ENCODE assay signal across 18 mouse cellular contexts in the genomic region with DNA sequence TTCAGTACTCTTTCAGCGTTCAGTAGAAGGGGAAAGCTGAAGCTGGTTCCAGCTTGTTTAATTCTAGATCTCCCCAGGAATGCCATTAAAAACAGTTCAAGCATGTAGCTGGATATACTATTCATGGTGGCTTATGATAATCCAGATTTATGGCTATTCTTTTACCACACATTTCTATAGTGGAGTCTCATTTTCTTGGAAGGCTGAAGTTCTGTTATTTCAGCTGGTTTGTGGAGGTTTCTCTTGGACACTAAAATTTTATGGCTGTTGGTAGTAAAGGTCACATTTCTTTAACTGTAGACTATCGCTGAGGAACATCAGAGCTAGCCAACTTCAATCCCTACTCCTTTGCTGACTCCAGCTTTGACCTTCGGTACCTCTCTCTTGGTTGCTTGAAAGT. TPM values are rescaled to one million over a fixed set of nuclear protein-coding genes. Genes with fewer than 3 reads are reported as not detected.
DNase-seq lines count a peak whose midpoint lies in the region; ATAC-seq lines count a peak whose summit lies in the region.
"Had no signal": no experiment of that assay in that cellular context is flagged by ENCODE, and none has a peak within 500 bp of the region (broad histone marks: within the 10 kb centered on the region; RNA-seq: fewer than 3 reads in every experiment).

No protein-coding gene starts in this region.

- H3K4me2 ChIP-seq in kidney, embryonic 16.5 days (replicated peaks; ENCODE audit: low read depth, low read length), result no peak overlapping the region
- no peak overlapping the region for H3K4me2 ChIP-seq in stomach, embryonic 15.5 days
- H3K4me2 ChIP-seq in midbrain, embryonic 13.5 days (replicated peaks), result no peak overlapping the region
- H3K4me2 ChIP-seq: heart, embryonic 15.5 days had no signal

- no peak overlapping the region for H3K9ac ChIP-seq in kidney, embryonic 16.5 days (replicated peaks; ENCODE audit: low read length)
- no peak overlapping the region for H3K9ac ChIP-seq in stomach, embryonic 15.5 days
- H3K9ac ChIP-seq in midbrain, embryonic 13.5 days (replicated peaks), result no peak overlapping the region
- H3K9ac ChIP-seq: heart, embryonic 15.5 days; liver, postnatal 0 days had no signal

- H3K27ac ChIP-seq in kidney, embryonic 16.5 days (ENCODE audit: low read length), result peak overlapping the region; percentile 65; the same call in 1 of the 2 replicates
- H3K27ac ChIP-seq in stomach, embryonic 15.5 days, result peak overlapping the region; percentile 22; the same call in 1 of the 2 replicates
- no peak overlapping the region for H3K27ac ChIP-seq in midbrain, embryonic 13.5 days
- H3K27ac ChIP-seq: heart, adult 2 months; heart, embryonic 15.5 days; hindbrain, embryonic 10.5 days; left cerebral cortex, adult 2 months had no signal

- no peaks in the 10 kb centered on the region for H3K9me3 ChIP-seq in kidney, embryonic 16.5 days (ENCODE audit: low read length)
- H3K9me3 ChIP-seq in stomach, embryonic 15.5 days, result no peaks in the 10 kb centered on the region
- H3K9me3 ChIP-seq in midbrain, embryonic 13.5 days, result no peaks in the 10 kb centered on the region
- H3K9me3 ChIP-seq: heart, embryonic 15.5 days; hindbrain, embryonic 10.5 days had no signal

- H3K27me3 ChIP-seq in kidney, embryonic 16.5 days (ENCODE audit: insufficient read depth, low read length), result no peaks in the 10 kb centered on the region
- H3K27me3 ChIP-seq in stomach, embryonic 15.5 days (replicated peaks), result no peaks in the 10 kb centered on the region
- no peaks in the 10 kb centered on the region for H3K27me3 ChIP-seq in midbrain, embryonic 13.5 days
- H3K27me3 ChIP-seq: heart, embryonic 15.5 days had no signal

- H3K36me3 ChIP-seq in kidney, embryonic 16.5 days (ENCODE audit: insufficient read depth, low read length), result no peaks in the 10 kb centered on the region
- no peaks in the 10 kb centered on the region for H3K36me3 ChIP-seq in stomach, embryonic 15.5 days
- no peaks in the 10 kb centered on the region for H3K36me3 ChIP-seq in midbrain, embryonic 13.5 days
- H3K36me3 ChIP-seq: heart, embryonic 15.5 days; hindbrain, embryonic 10.5 days had no signal

- H3K4me3 ChIP-seq in kidney, embryonic 16.5 days (ENCODE audit: low read length), result no peak overlapping the region
- no peak overlapping the region for H3K4me3 ChIP-seq in stomach, embryonic 15.5 days (replicated peaks)
- H3K4me3 ChIP-seq in midbrain, embryonic 13.5 days (replicated peaks), result no peak overlapping the region
- H3K4me3 ChIP-seq: heart, adult 2 months; heart, embryonic 15.5 days; hindbrain, embryonic 10.5 days; left cerebral cortex, adult 2 months had no signal

- 16% methylated on average over 3 of the region's 3 CpGs for WGBS in kidney, embryonic 16.5 days
- whole genome bisulfite sequencing in stomach, embryonic 15.5 days, result 55% methylated on average over 3 of the region's 3 CpGs
- whole genome bisulfite sequencing in midbrain, embryonic 13.5 days, result 72% methylated on average over 3 of the region's 3 CpGs

- ATAC-seq in kidney, embryonic 16.5 days (ENCODE audit: low FRiP score, low TSS enrichment), result peak; percentile 86
- no peak for ATAC-seq in stomach, embryonic 15.5 days (ENCODE audit: insufficient read depth, low FRiP score, low read depth)
- no peak for ATAC-seq in midbrain, embryonic 13.5 days
- ATAC-seq: forebrain, embryonic 16.5 days; liver, postnatal 0 days had no signal

- peaks cover 18% of the 10 kb centered on the region for H3K4me1 ChIP-seq in kidney, embryonic 16.5 days (ENCODE audit: insufficient read depth, low read length)
- peaks cover 3% of the 10 kb centered on the region; the same call in 1 of the 2 replicates for H3K4me1 ChIP-seq in stomach, embryonic 15.5 days
- peaks cover 5% of the 10 kb centered on the region; the same call in 1 of the 2 replicates for H3K4me1 ChIP-seq in midbrain, embryonic 13.5 days (replicated peaks)

- no peak for DNase-seq in kidney, adult 11 months
- peak; percentile 55 for DNase-seq in gonadal fat pad, adult 2 months (ENCODE audit: low read depth)
- DNase-seq in kidney, postnatal 14 days, result peak; percentile 16
- no peak for DNase-seq in frontal cortex, postnatal 10 days (ENCODE audit: low spot score in 2 of 2)
- DNase-seq: adrenal gland, adult 2 months; cerebellum, adult 9-11 months; gastrocnemius, postnatal 10 days; heart, adult 2 months; liver; liver, postnatal 0 days; thymus, postnatal 25 days had no signal

RNA-seq across cellular contexts. Expression of a gene that starts 29.1 kb away (rescaled TPM):
- 23.8 and 24.4 TPM in 2 replicates for polyA plus RNA-seq in kidney, embryonic 16.5 days (2015; fragmentation: Nextera tagmentation; extraction: Ambion mirVana)
- polyA plus RNA-seq in gonadal fat pad, adult 2 months (2012; rRNA removed), result 3.2 and 3.7 TPM in 2 replicates
- 18.8 and 19.0 TPM in 2 replicates for polyA plus RNA-seq in stomach, embryonic 15.5 days (2015; fragmentation: Nextera tagmentation; extraction: Ambion mirVana)
- 9.9 and 11.2 TPM in 2 replicates for polyA plus RNA-seq in midbrain, embryonic 13.5 days (2015; fragmentation: Nextera tagmentation; extraction: Ambion mirVana)

Comparison
In these comparisons a context has a peak if more than half of its experiments do, and no peak if none do; other contexts are left out.
1. DNase-seq: peak in gonadal fat pad, adult 2 months (single experiment) and kidney, postnatal 14 days (single experiment); none in kidney, adult 11 months (single experiment) and frontal cortex, postnatal 10 days (0 of 2).